Mouse (Mus musculus): ENCODE measurements around the gene Fmo5.

Gene Fmo5

GRCm38 (mm10) chr3:97628391-97629001, at the start of gene Fmo5:
Gene Fmo5 (plus strand): TSS chr3:97628804.
- no peak for DNase-seq

GRCm38 (mm10) chr3:97585383-97586160, 43.0 kb upstream of the Fmo5 start:
- DNase-seq, result peak; percentile 48

- no peak for DNase-seq
These were observed 40.9 kb upstream of the Fmo5 start for GRCm38 (mm10) chr3:97587656-97588055.

- DNase-seq, result no peak
These were observed 37.9 kb upstream of the Fmo5 start for GRCm38 (mm10) chr3:97590699-97591098.

- DNase-seq, result no peak
These were observed 35.5 kb upstream of the Fmo5 start for GRCm38 (mm10) chr3:97593089-97593488.

GRCm38 (mm10) chr3:97594140-97594539, 34.5 kb upstream of the Fmo5 start:
- no peak for DNase-seq

GRCm38 (mm10) chr3:97595066-97595465, 33.5 kb upstream of the Fmo5 start:
- DNase-seq, result no peak

- no peak for DNase-seq
These were observed 31.8 kb upstream of the Fmo5 start for GRCm38 (mm10) chr3:97596796-97597195.

GRCm38 (mm10) chr3:97600050-97600832, 28.4 kb upstream of the Fmo5 start:
- no peak for DNase-seq

GRCm38 (mm10) chr3:97609201-97609844, 19.3 kb upstream of the Fmo5 start:
- DNase-seq, result peak; percentile 34

- DNase-seq, result peak; percentile 88
These were observed 18.7 kb upstream of the Fmo5 start, which contains the start of gene Chd1l for GRCm38 (mm10) chr3:97609845-97610410. Gene Chd1l (minus strand): TSS chr3:97610203.

GRCm38 (mm10) chr3:97611021-97611420, 17.6 kb upstream of the Fmo5 start:
- DNase-seq, result no peak

- DNase-seq, result no peak
These were observed 13.4 kb upstream of the Fmo5 start for GRCm38 (mm10) chr3:97615154-97615553.

- no peak for DNase-seq
These were observed 12.7 kb upstream of the Fmo5 start for GRCm38 (mm10) chr3:97615933-97616332.

- no peak for DNase-seq
These were observed 11.3 kb upstream of the Fmo5 start for GRCm38 (mm10) chr3:97617091-97617825.

GRCm38 (mm10) chr3:97617899-97618298, 10.7 kb upstream of the Fmo5 start:
- no peak for DNase-seq

GRCm38 (mm10) chr3:97620657-97621056, 7.9 kb upstream of the Fmo5 start:
- DNase-seq, result no peak

GRCm38 (mm10) chr3:97624611-97625010, 4.0 kb upstream of the Fmo5 start:
- no peak for DNase-seq

- no peak for DNase-seq
These were observed 711 bp upstream of the Fmo5 start for GRCm38 (mm10) chr3:97627893-97628292.

GRCm38 (mm10) chr3:97629941-97630340, 1.3 kb downstream of the Fmo5 start:
- no peak for DNase-seq

- DNase-seq, result no peak
These were observed 2.1 kb downstream of the Fmo5 start for GRCm38 (mm10) chr3:97630746-97631145.

- no peak for DNase-seq
These were observed 2.8 kb downstream of the Fmo5 start for GRCm38 (mm10) chr3:97631258-97631860.
